Mouse (Mus musculus) testis, postnatal 10 days (tissue): Measurements from ENCODE around the gene Osgepl1.
"Not testable (repeated sequence)": the region's sequence is repeated elsewhere in the genome, so short reads cannot be mapped to it uniquely, and the experiment has no call there.

ENCODE experiments used
- DNase-seq: peaks from one replicate; pipeline ENCODE4 v3.0.0; 2021; ENCODE audit warnings: low spot score

Gene Osgepl1

GRCm38 (mm10) chr1:53312989-53313967 lies at the start of gene Osgepl1:
Gene Osgepl1 (plus strand): TSS chr1:53313624.
- peak; percentile 90 for DNase-seq

GRCm38 (mm10) chr1:53264958-53265612 lies 48.3 kb upstream of the Osgepl1 start:
- not testable (repeated sequence) for DNase-seq

- no peak for DNase-seq
These were observed 43.5 kb upstream of the Osgepl1 start for GRCm38 (mm10) chr1:53269901-53270300.

- DNase-seq: peak; percentile 47
These were observed 40.8 kb upstream of the Osgepl1 start for GRCm38 (mm10) chr1:53272646-53273045.

- DNase-seq: no peak
These were observed 22.2 kb upstream of the Osgepl1 start for GRCm38 (mm10) chr1:53291197-53291596.

GRCm38 (mm10) chr1:53296581-53297383 lies 16.6 kb upstream of the Osgepl1 start, which contains the start of the genes Pms1, Ormdl1 and Gm28778:
Gene Pms1 (minus strand): TSS chr1:53297018.
Gene Ormdl1 (plus strand): TSS chr1:53297095.
Gene Gm28778 (plus strand): TSS chr1:53297111.
- DNase-seq: peak; percentile 94

GRCm38 (mm10) chr1:53300506-53300905 lies 12.9 kb upstream of the Osgepl1 start:
- no peak for DNase-seq

- no peak for DNase-seq
These were observed 8.4 kb downstream of the Osgepl1 start for GRCm38 (mm10) chr1:53321662-53322344.

- DNase-seq: no peak
These were observed 9.8 kb downstream of the Osgepl1 start for GRCm38 (mm10) chr1:53323254-53323653.

- no peak for DNase-seq
These were observed 10.9 kb downstream of the Osgepl1 start for GRCm38 (mm10) chr1:53324277-53324676.

GRCm38 (mm10) chr1:53324827-53325494 lies 11.5 kb downstream of the Osgepl1 start:
- DNase-seq: no peak

GRCm38 (mm10) chr1:53333527-53333926 lies 20.1 kb downstream of the Osgepl1 start:
- not testable (repeated sequence) for DNase-seq

GRCm38 (mm10) chr1:53335465-53335864 lies 22.0 kb downstream of the Osgepl1 start:
- DNase-seq: no peak

GRCm38 (mm10) chr1:53337403-53337802 lies 24.0 kb downstream of the Osgepl1 start:
- not testable (repeated sequence) for DNase-seq

GRCm38 (mm10) chr1:53341071-53341470 lies 27.6 kb downstream of the Osgepl1 start:
- no peak for DNase-seq

GRCm38 (mm10) chr1:53352327-53353261 lies 39.2 kb downstream of the Osgepl1 start, which contains the start of the genes Asdurf, Gm28551 and Asnsd1:
Gene Asdurf (minus strand): TSS chr1:53352619.
Gene Gm28551 (minus strand): TSS chr1:53352667.
Gene Asnsd1 (minus strand): TSS chr1:53352752.
- DNase-seq: peak; percentile 96

- DNase-seq: no peak
These were observed 45.6 kb downstream of the Osgepl1 start for GRCm38 (mm10) chr1:53358988-53359387.
